Mouse (Mus musculus): ENCODE data around the gene Vmn2r84. TPM values are rescaled to one million over a fixed set of nuclear protein-coding genes. Genes with fewer than 3 reads are reported as not detected.
"Not testable (repeated sequence)": the region's sequence is repeated elsewhere in the genome, so short reads cannot be mapped to it uniquely, and the experiment has no call there.

Vmn2r84 gene
- polyA plus RNA-seq, 1 experiment from 2014 or later, result not detected

DNA sequence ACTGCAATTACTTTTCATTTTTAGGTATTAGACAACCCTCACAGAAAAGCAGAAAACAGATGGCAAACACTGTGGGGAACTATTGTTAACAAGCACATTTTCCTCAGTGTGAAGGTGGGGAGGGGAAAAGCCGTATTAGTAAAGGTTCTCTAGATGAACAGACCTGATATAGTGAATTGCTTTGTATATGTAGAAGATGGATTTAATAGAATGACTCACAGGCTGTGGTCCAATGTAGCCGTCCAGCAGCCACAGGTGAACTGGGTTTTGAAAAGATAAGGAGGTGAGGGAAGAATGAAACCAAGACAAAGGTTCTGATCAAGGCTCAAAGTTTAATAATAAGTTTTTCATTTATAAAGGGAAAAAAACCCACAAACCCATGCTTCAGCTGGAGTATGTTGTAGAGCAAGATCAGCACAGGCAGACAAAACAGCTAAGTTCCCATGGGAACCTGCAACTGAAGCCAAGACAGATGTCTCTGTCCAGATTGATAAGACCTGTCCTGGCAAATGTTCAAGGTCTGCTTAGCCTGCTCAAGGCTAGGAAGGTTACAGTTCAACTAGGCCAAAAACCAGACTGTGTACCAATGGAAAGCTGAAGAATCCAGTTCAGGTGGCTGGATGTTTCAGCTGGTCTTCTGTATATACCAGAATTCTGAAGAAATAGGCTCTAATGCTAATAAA is 21.5 kb downstream of the Vmn2r84 start:
- no peak for DNase-seq (ENCODE audit: low spot score)
- Histone ChIP-seq H3K4me1 (ENCODE audit: control insufficient read depth, insufficient read depth, low read length) (no peaks in the 10 kb centered on the region), H3K9ac (ENCODE audit: low read length) (no peak overlapping the region), H3K27me3 (ENCODE audit: control insufficient read depth, insufficient read depth, low read length) (no peaks in the 10 kb centered on the region), H3K36me3 (ENCODE audit: control insufficient read depth, insufficient read depth, low read length) (no peaks in the 10 kb centered on the region), H3K4me2 (ENCODE audit: low read depth) (no peak overlapping the region), H3K27ac (ENCODE audit: low read depth, low read length) (no peak overlapping the region), H3K9me3 (ENCODE audit: control insufficient read depth, low read length) (no peaks in the 10 kb centered on the region), H3K4me3 (ENCODE audit: low read depth, low read length) (no peak overlapping the region)
- WGBS, result 86% methylated on average over 2 of the region's 2 CpGs
- ATAC-seq (ENCODE audit: insufficient read depth, low FRiP score, low TSS enrichment), result no peak

DNA sequence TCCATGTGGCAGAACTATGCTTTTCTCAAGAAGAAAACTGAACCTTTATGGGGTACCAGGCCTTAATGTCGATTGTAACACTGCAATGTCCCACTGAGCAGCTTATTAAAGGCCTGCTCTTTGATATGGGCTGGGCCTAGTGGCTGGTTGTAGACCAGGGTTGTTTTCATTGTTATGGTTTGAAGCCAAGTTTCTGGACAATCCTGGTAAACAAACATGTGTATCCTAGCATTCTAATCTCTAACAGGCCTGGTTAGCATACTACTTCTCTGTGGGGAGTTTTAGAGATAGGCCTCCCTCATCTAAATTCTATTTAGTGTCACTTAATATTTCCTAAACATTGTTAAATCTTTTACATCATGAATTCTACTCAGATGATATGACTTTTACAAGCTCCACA is 22.5 kb downstream of the Vmn2r84 start:
- Histone ChIP-seq H3K9ac (ENCODE audit: low read length) (no peak overlapping the region), H3K27ac (ENCODE audit: low read depth, low read length) (no peak overlapping the region), H3K4me1 (ENCODE audit: control insufficient read depth, insufficient read depth, low read length) (no peaks in the 10 kb centered on the region), H3K27me3 (ENCODE audit: control insufficient read depth, insufficient read depth, low read length) (no peaks in the 10 kb centered on the region), H3K4me3 (ENCODE audit: low read depth, low read length) (no peak overlapping the region), H3K36me3 (ENCODE audit: control insufficient read depth, insufficient read depth, low read length) (no peaks in the 10 kb centered on the region), H3K9me3 (ENCODE audit: control insufficient read depth, low read length) (no peaks in the 10 kb centered on the region), H3K4me2 (ENCODE audit: low read depth) (no peak overlapping the region)
- 70% methylated on average over 1 of the region's 1 CpGs for WGBS
- ATAC-seq (ENCODE audit: insufficient read depth, low FRiP score, low TSS enrichment), result no peak
- DNase-seq (ENCODE audit: low spot score), result no peak

DNA sequence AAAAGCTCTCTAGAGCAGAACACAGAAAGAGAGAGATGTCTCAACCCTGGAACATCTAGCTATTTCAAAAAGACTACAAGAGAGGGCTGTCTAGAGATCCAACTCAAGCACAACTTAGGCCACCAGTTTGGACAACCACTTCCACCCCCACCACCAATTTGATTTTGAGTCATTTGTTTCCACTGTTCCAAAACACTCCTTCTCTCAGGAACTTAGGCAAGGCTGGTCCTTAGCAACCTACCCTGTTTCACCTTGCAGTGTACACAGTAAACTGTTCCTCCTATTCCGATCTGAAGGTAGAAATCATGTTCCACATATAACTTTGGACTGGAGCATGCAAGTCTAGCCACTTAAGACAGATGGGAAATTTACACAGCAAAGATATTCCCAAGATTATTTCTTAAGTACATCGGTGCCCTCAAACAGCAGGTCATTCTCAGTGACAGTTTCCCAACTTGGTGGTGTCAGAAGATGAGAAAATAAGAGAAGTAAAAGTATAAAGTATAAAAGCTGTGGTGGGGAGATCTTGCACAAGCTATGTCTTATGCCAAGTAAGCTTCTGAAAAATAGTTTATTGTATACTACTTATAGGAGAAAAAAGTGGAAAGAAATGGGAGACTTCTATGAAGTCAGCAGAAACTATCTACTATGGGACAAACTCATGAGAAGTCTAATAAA is 24.0 kb downstream of the Vmn2r84 start:
- no peak overlapping the region for H3K9ac ChIP-seq (ENCODE audit: low read length)
- no peaks in the 10 kb centered on the region for H3K27me3 ChIP-seq (ENCODE audit: control insufficient read depth, insufficient read depth, low read length)
- 89% methylated on average over 2 of the region's 2 CpGs for WGBS
- H3K4me3 ChIP-seq (ENCODE audit: low read depth, low read length), result no peak overlapping the region
- no peak overlapping the region for H3K27ac ChIP-seq (ENCODE audit: low read depth, low read length)
- no peaks in the 10 kb centered on the region for H3K4me1 ChIP-seq (ENCODE audit: control insufficient read depth, insufficient read depth, low read length)
- no peaks in the 10 kb centered on the region for H3K9me3 ChIP-seq (ENCODE audit: control insufficient read depth, low read length)
- ATAC-seq (ENCODE audit: insufficient read depth, low FRiP score, low TSS enrichment), result no peak
- H3K4me2 ChIP-seq (ENCODE audit: low read depth), result no peak overlapping the region
- H3K36me3 ChIP-seq (ENCODE audit: control insufficient read depth, insufficient read depth, low read length), result no peaks in the 10 kb centered on the region
- no peak for DNase-seq (ENCODE audit: low spot score)

- H3K9me3 ChIP-seq (ENCODE audit: control insufficient read depth, low read length), result no peaks in the 10 kb centered on the region
- no peak overlapping the region for H3K4me2 ChIP-seq (ENCODE audit: low read depth)
- no peaks in the 10 kb centered on the region for H3K4me1 ChIP-seq (ENCODE audit: control insufficient read depth, insufficient read depth, low read length)
- no peaks in the 10 kb centered on the region for H3K27me3 ChIP-seq (ENCODE audit: control insufficient read depth, insufficient read depth, low read length)
- no peak overlapping the region for H3K27ac ChIP-seq (ENCODE audit: low read depth, low read length)
- H3K4me3 ChIP-seq (ENCODE audit: low read depth, low read length), result no peak overlapping the region
- no peak for DNase-seq (ENCODE audit: low spot score)
- no peak for ATAC-seq (ENCODE audit: insufficient read depth, low FRiP score, low TSS enrichment)
- H3K36me3 ChIP-seq (ENCODE audit: control insufficient read depth, insufficient read depth, low read length), result no peaks in the 10 kb centered on the region
- H3K9ac ChIP-seq (ENCODE audit: low read length), result no peak overlapping the region
These were observed 25.7 kb downstream of the Vmn2r84 start for GRCm38 (mm10) chr10:130368384-130368783.

DNA sequence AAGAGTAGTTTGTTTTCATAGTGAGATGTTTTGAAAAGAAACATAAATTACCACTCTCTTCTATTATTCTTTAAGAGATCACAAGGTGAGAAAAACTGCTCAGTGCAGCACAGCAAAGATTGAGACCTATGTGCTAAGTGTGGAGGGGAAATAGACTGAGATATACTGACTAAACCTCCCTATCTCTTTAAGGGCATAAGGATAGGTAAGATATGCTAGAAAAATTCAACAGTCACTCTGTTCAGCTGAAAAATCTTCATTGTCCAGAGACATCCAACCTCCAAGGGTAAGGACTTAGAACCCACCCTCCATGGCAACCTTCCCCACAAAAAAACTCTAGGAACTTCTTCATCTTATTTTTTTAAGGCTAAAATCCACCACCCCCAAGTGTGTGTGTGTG is 29.4 kb downstream of the Vmn2r84 start:
- Histone ChIP-seq H3K9me3 (ENCODE audit: control insufficient read depth, low read length) (no peaks in the 10 kb centered on the region), H3K27ac (ENCODE audit: low read depth, low read length) (no peak overlapping the region), H3K9ac (ENCODE audit: low read length) (no peak overlapping the region), H3K27me3 (ENCODE audit: control insufficient read depth, insufficient read depth, low read length) (no peaks in the 10 kb centered on the region), H3K4me1 (ENCODE audit: control insufficient read depth, insufficient read depth, low read length) (no peaks in the 10 kb centered on the region), H3K4me2 (ENCODE audit: low read depth) (no peak overlapping the region), H3K4me3 (ENCODE audit: low read depth, low read length) (no peak overlapping the region), H3K36me3 (ENCODE audit: control insufficient read depth, insufficient read depth, low read length) (no peaks in the 10 kb centered on the region)
- ATAC-seq (ENCODE audit: insufficient read depth, low FRiP score, low TSS enrichment) (no peak), DNase-seq (ENCODE audit: low spot score) (no peak)

- Histone ChIP-seq H3K4me3 (ENCODE audit: low read depth, low read length) (no peak overlapping the region), H3K27ac (ENCODE audit: low read depth, low read length) (no peak overlapping the region), H3K4me2 (ENCODE audit: low read depth) (no peak overlapping the region), H3K9ac (ENCODE audit: low read length) (no peak overlapping the region), H3K36me3 (ENCODE audit: control insufficient read depth, insufficient read depth, low read length) (no peaks in the 10 kb centered on the region), H3K9me3 (ENCODE audit: control insufficient read depth, low read length) (no peaks in the 10 kb centered on the region), H3K27me3 (ENCODE audit: control insufficient read depth, insufficient read depth, low read length) (no peaks in the 10 kb centered on the region), H3K4me1 (ENCODE audit: control insufficient read depth, insufficient read depth, low read length) (no peaks in the 10 kb centered on the region)
- ATAC-seq (ENCODE audit: insufficient read depth, low FRiP score, low TSS enrichment), result peak; percentile 71
- peak; percentile 18 for DNase-seq (ENCODE audit: low spot score)
- WGBS, result 62% methylated on average over 2 of the region's 2 CpGs
These were observed 30.5 kb downstream of the Vmn2r84 start for GRCm38 (mm10) chr10:130363438-130364164.

DNA sequence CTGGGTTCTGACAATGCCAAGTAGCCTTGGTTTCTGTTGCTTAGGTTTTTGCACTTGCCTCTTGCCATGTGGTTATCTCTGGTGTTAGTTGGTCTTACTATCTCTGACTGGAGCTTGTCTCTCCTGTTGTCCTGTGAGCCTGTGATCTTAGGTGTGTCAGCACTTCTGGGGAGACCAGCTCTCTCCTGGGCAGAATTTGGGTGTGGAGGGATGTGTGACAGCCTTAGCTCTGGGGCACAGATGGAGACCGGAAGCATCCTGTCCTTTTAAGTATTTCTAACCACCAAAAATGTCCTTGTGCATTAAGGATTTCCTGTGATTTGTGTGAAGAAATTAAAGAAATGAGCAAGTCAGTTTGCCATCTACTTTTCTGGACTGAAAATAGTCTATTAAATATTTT is 50.1 kb downstream of the Vmn2r84 start:
- ATAC-seq (ENCODE audit: insufficient read depth, low FRiP score, low TSS enrichment) (no peak), DNase-seq (ENCODE audit: low spot score) (no peak)
- H3K4me3 ChIP-seq (ENCODE audit: low read depth, low read length), result no peak overlapping the region
- no peak overlapping the region for H3K4me2 ChIP-seq (ENCODE audit: low read depth)
- no peaks in the 10 kb centered on the region for H3K4me1 ChIP-seq (ENCODE audit: control insufficient read depth, insufficient read depth, low read length)
- no peak overlapping the region for H3K9ac ChIP-seq (ENCODE audit: low read length)
- no peak overlapping the region for H3K27ac ChIP-seq (ENCODE audit: low read depth, low read length)
- WGBS, result 92% methylated on average over 1 of the region's 1 CpGs
- H3K36me3 ChIP-seq (ENCODE audit: control insufficient read depth, insufficient read depth, low read length), result no peaks in the 10 kb centered on the region
- no peaks in the 10 kb centered on the region for H3K9me3 ChIP-seq (ENCODE audit: control insufficient read depth, low read length)
- H3K27me3 ChIP-seq (ENCODE audit: control insufficient read depth, insufficient read depth, low read length), result no peaks in the 10 kb centered on the region

DNA sequence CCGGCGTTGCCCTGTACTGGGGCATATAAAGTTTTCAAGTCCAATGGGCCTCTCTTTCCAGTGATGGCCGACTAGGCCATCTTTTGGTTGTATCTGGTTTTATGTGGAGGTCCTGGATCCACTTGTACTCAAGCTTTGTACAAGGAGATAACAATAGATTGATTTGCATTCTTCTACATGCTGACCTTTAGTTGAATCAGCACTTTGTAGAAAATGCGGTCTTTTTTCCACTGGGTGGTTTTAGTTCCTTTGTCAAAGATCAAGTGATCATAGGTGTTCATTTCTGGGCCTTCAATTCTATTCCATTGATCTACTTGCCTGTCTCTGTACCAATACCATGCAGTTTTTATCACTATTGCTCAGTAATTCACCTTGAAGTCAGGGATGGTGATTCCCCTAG is 54.1 kb downstream of the Vmn2r84 start:
- H3K27ac ChIP-seq (ENCODE audit: low read depth, low read length); H3K9ac ChIP-seq (ENCODE audit: low read length); H3K27me3 ChIP-seq (ENCODE audit: control insufficient read depth, insufficient read depth, low read length); H3K36me3 ChIP-seq (ENCODE audit: control insufficient read depth, insufficient read depth, low read length); H3K9me3 ChIP-seq (ENCODE audit: control insufficient read depth, low read length); DNase-seq (ENCODE audit: low spot score); H3K4me3 ChIP-seq (ENCODE audit: low read depth, low read length); H3K4me1 ChIP-seq (ENCODE audit: control insufficient read depth, insufficient read depth, low read length); H3K4me2 ChIP-seq (ENCODE audit: low read depth); ATAC-seq (ENCODE audit: insufficient read depth, low FRiP score, low TSS enrichment): not testable (repeated sequence)
- WGBS, result 92% methylated on average over 4 of the region's 4 CpGs

DNA sequence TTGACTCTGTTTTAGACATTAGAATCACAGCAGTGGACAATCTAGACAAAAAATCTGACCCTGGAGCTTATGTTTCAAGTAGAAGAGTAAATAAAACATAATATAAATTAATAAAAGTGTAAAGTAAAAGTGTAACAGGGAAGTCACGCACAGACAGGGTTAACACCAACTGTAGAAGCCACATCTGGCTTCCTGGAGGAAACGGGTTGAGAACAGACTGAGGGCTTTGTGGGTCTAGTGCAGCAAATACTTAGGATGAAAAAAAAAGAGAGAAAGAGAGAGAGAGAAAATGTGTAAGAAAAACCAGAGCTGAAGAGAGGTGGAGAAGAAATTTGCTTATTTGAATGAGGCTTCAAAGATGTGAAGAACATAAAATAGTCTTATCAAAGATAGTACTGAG is 56.6 kb downstream of the Vmn2r84 start:
- Histone ChIP-seq H3K9me3 (ENCODE audit: control insufficient read depth, low read length) (no peaks in the 10 kb centered on the region), H3K4me2 (ENCODE audit: low read depth) (no peak overlapping the region), H3K9ac (ENCODE audit: low read length) (no peak overlapping the region), H3K27me3 (ENCODE audit: control insufficient read depth, insufficient read depth, low read length) (no peaks in the 10 kb centered on the region), H3K27ac (ENCODE audit: low read depth, low read length) (no peak overlapping the region), H3K4me3 (ENCODE audit: low read depth, low read length) (no peak overlapping the region), H3K4me1 (ENCODE audit: control insufficient read depth, insufficient read depth, low read length) (no peaks in the 10 kb centered on the region), H3K36me3 (ENCODE audit: control insufficient read depth, insufficient read depth, low read length) (no peaks in the 10 kb centered on the region)
- 75% methylated on average over 2 of the region's 2 CpGs for WGBS
- ATAC-seq (ENCODE audit: insufficient read depth, low FRiP score, low TSS enrichment) (no peak), DNase-seq (ENCODE audit: low spot score) (no peak)
